Comparison of ENCODE assay signal across 17 mouse cellular contexts in the genomic region with DNA sequence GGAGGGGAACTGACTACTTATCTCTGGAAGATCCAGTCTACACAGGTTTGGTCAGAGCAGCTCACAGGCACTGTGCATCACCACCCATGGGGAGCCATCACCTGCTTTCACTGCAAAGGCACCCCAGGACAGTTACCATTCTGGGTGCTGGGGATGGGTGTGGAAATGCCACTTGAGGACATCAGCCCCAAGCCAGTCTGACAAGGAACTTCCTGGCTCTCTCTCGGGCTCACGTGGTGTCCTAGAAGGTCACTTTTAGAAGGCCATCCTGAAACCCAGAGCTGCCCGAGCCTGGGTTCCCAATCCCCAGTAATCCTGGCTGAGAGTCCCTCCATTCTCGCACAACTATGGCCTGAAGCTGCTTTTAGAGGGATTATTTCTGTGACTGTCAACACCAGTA.
A peak's percentile ranks its signal among the peaks of the same experiment; 100 is the strongest.
DNase-seq lines count a peak whose midpoint lies in the region; ATAC-seq lines count a peak whose summit lies in the region.
"Had no signal": no experiment of that assay in that cellular context is flagged by ENCODE, and none has a peak within 500 bp of the region (broad histone marks: within the 10 kb centered on the region; RNA-seq: fewer than 3 reads in every experiment).

No protein-coding gene starts in this region.

- no peaks in the 10 kb centered on the region for H3K9me3 ChIP-seq in midbrain, embryonic 10.5 days (replicated peaks)
- H3K9me3 ChIP-seq in midbrain, embryonic 15.5 days = no peaks in the 10 kb centered on the region
- no peaks in the 10 kb centered on the region for H3K9me3 ChIP-seq in heart, embryonic 10.5 days
- H3K9me3 ChIP-seq: forebrain, embryonic 12.5 days; limb, embryonic 12.5 days; liver, embryonic 13.5 days; lung, embryonic 15.5 days had no signal

- H3K36me3 ChIP-seq in midbrain, embryonic 10.5 days = peaks cover 54% of the 10 kb centered on the region
- no peaks in the 10 kb centered on the region for H3K36me3 ChIP-seq in midbrain, embryonic 15.5 days (replicated peaks)
- peaks cover 45% of the 10 kb centered on the region for H3K36me3 ChIP-seq in heart, embryonic 10.5 days
- H3K36me3 ChIP-seq: liver, embryonic 13.5 days had no signal

- intact Hi-C loops in heart, postnatal 10 days (cut with DNase I) = no loop called here

- 77% methylated on average over 4 of the region's 4 CpGs for WGBS in midbrain, embryonic 10.5 days
- WGBS in midbrain, embryonic 15.5 days = 61% methylated on average over 4 of the region's 4 CpGs
- 42% methylated on average over 4 of the region's 4 CpGs for WGBS in heart, embryonic 10.5 days

- no peak for ATAC-seq in midbrain, embryonic 15.5 days (replicated peaks)
- no peak for ATAC-seq in cerebellum, adult (ENCODE audit: insufficient number of reproducible peaks, low FRiP score, low TSS enrichment)

- no peaks in the 10 kb centered on the region for H3K27me3 ChIP-seq in midbrain, embryonic 10.5 days (ENCODE audit: low read depth, poor library complexity, severe bottlenecking)
- no peaks in the 10 kb centered on the region for H3K27me3 ChIP-seq in midbrain, embryonic 15.5 days (replicated peaks)
- no peaks in the 10 kb centered on the region for H3K27me3 ChIP-seq in heart, embryonic 10.5 days (ENCODE audit: insufficient read depth, poor library complexity, severe bottlenecking)
- H3K27me3 ChIP-seq: forebrain, embryonic 12.5 days; limb, embryonic 12.5 days; liver, embryonic 13.5 days; lung, embryonic 15.5 days had no signal

- no peak for DNase-seq in midbrain, embryonic 10.5 days (ENCODE audit: low spot score)
- DNase-seq in adrenal gland, postnatal 36 days = peak; percentile 70 to 73
- DNase-seq in heart, embryonic 10.5 days (ENCODE audit: low spot score) = no peak
- peak; percentile 72 to 75 for DNase-seq in heart, postnatal 10 days
- no peak for DNase-seq in neural tube, embryonic 10.5 days (ENCODE audit: extremely low spot score, low spot score)
- DNase-seq in adipocyte (ENCODE audit: low spot score) = no peak
- DNase-seq: cerebellum, postnatal 14 days; gastrocnemius, postnatal 36 days; liver, embryonic 13.5 days; retina, postnatal 1 day; thymus, postnatal 4 days had no signal

- no peak overlapping the region for H3K9ac ChIP-seq in midbrain, embryonic 15.5 days
- H3K9ac ChIP-seq: forebrain, embryonic 12.5 days; limb, embryonic 12.5 days; liver, embryonic 13.5 days; lung, embryonic 15.5 days had no signal

- H3K4me3 ChIP-seq in midbrain, embryonic 10.5 days = no peak overlapping the region
- no peak overlapping the region for H3K4me3 ChIP-seq in midbrain, embryonic 15.5 days
- H3K4me3 ChIP-seq in heart, embryonic 10.5 days = no peak overlapping the region
- H3K4me3 ChIP-seq: forebrain, embryonic 12.5 days; left cerebral cortex, adult 2 months; limb, embryonic 12.5 days; liver, embryonic 13.5 days; lung, embryonic 15.5 days had no signal

- H3K4me2 ChIP-seq in midbrain, embryonic 15.5 days = no peak overlapping the region
- H3K4me2 ChIP-seq: forebrain, embryonic 12.5 days; limb, embryonic 12.5 days; liver, embryonic 13.5 days; lung, embryonic 15.5 days had no signal

- H3K4me1 ChIP-seq in midbrain, embryonic 10.5 days = peaks cover 17% of the 10 kb centered on the region; the same call in 1 of the 2 replicates
- peaks cover 11% of the 10 kb centered on the region; the same call in 1 of the 2 replicates for H3K4me1 ChIP-seq in midbrain, embryonic 15.5 days
- H3K4me1 ChIP-seq in heart, embryonic 10.5 days = peaks cover 45% of the 10 kb centered on the region
- H3K4me1 ChIP-seq: limb, embryonic 12.5 days; lung, embryonic 15.5 days had no signal

- H3K27ac ChIP-seq in midbrain, embryonic 10.5 days (replicated peaks) = peak overlapping the region; percentile 30
- no peak overlapping the region for H3K27ac ChIP-seq in midbrain, embryonic 15.5 days
- peak overlapping the region; percentile 79 for H3K27ac ChIP-seq in heart, embryonic 10.5 days
- H3K27ac ChIP-seq: forebrain, embryonic 12.5 days; limb, embryonic 12.5 days; liver, embryonic 13.5 days; lung, embryonic 15.5 days had no signal

Comparison
In these comparisons a context has a peak if more than half of its experiments do, and no peak if none do; other contexts are left out.
1. DNase-seq: peak in adrenal gland, postnatal 36 days (2 of 2) and heart, postnatal 10 days (2 of 2); none in midbrain, embryonic 10.5 days (single experiment), heart, embryonic 10.5 days (single experiment), neural tube, embryonic 10.5 days (single experiment) and adipocyte (single experiment).